Mouse (Mus musculus) B cell, adult 2 months (primary cell): ENCODE results near the gene St3gal2.
A peak's percentile ranks its signal among the peaks of the same experiment; 100 is the strongest.
"Not testable (repeated sequence)": the region's sequence is repeated elsewhere in the genome, so short reads cannot be mapped to it uniquely, and the experiment has no call there.

Experiments
- DNase-seq, 2 experiments: peaks; one replicate each; pipeline ENCODE4 v3.0.0; 2022

The St3gal2 gene

GRCm38 (mm10) chr8:110917415-110917814, 2.3 kb upstream of the St3gal2 start:
- no peak for DNase-seq

DNA sequence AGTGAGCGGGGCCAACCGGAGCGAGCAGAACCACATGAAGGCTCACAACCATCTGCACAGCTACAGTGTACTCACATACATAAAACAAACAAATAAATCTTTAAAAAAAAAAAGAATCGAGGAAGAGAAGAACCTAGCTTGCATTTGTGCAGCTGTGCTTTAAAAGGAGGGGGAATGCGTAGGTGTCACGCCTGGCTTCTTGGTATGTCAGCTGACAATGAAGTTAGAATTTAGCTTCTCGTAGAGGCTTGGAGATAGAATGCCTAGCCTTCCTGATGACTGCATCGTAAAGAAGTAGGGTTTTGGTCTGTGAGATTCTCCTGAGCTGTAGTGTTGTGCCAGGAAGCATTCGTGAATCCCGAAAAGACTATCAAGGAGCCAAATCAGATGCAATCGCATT, 1.7 kb upstream of the St3gal2 start:
- DNase-seq: no peak

- DNase-seq: peak; percentile 55 to 67
Measured at GRCm38 (mm10) chr8:110918460-110918859, 1.3 kb upstream of the St3gal2 start.

DNA sequence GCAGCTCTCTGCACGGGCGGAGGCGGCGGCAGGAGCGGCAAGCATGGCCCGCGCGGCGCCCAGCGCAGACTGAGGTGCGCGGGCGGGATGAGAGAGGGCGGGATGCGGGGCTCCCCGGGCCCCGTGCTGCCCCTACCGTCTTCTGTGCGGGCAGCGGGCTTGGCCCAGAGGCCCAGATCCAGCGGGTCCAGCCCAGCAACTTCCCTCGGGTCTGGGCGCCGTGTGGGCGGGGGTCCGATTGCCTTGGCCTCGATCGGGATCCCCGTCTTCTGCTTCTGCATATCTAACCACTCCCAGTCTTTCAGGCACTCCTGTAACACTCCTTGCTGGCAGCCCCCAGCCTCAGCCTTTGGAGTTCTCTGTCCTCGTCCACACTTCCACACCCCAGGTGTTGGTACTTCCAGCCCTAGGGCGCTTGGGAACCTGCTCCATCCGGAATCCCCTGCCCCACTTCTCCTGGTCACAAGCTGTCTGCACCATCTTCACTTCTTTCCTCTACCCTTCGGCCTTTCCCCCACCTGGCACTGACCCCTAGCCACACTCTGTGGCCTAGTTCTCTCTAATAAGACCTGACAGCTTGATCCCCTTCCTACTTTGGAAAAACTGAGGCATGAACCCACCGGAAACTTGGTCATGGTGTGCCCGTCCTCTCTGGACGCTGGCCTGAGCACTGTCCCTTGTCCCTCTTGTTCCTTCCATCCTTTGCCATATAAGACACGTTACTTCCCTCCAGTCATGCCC, 480 bp downstream of the St3gal2 start:
- peak in 1 of 2 experiments; percentile 28 for DNase-seq

- no peak for DNase-seq
Measured at GRCm38 (mm10) chr8:110920773-110921277, 1.1 kb downstream of the St3gal2 start.

DNA sequence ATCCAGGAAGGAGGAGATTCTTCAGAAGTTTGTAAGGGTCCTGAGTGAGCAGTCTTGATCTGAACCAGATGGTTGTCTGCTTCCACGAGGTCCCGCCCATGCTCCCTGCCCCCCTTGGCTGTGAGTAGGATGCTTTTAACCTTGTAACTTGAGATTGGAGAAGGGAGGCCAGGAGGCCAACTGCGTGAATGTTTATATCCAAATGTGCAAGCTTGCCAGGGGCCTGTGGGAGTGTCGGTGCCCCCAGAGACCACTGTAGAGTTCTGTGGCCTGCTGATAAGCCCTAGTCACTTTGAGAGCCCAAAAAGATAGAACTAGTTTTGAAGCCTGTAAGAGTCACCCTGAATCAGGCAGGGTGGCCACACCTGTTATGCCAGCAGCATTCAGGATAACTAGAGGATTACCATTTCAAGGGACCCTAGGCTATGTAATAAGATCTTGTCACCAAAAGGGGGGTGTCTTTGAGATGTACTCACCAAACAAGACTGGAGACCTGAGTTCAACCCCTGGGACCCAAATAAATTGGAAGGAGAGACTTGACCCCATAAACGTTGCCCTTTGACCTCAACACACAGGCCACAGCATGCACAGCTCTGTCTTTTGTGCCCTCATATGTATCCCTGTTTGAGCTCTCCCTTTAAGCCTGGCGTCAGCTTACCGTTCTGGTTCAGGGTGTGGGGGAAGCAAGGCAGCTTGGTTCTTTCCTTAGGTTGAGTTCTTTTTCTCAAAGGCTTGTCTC, 1.9 kb downstream of the St3gal2 start:
- DNase-seq: no peak

DNA sequence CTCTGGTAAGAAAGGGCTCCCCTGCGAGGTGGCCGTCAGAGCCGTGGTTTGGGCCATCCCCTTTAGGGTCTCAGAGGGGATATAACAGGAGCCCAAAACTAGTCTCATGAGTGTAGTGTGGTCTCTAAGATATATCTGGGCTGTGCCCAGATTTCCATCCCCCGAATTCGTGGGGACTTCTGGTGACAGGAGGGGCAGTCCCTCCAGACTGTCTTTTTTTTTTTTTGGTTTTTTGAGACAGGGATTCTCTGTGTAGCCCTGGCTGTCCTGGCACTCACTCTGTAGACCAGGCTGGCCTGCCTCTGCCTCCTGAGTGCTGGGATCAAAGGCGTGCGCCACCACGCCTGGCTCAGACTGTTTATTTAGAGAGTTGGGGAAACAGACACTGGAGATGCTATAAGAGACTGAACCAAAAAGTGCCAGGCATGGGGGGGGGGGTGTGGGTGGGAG, 6.0 kb downstream of the St3gal2 start:
- no peak for DNase-seq

- no peak for DNase-seq
Measured at GRCm38 (mm10) chr8:110926690-110927089, 7.0 kb downstream of the St3gal2 start.

DNA sequence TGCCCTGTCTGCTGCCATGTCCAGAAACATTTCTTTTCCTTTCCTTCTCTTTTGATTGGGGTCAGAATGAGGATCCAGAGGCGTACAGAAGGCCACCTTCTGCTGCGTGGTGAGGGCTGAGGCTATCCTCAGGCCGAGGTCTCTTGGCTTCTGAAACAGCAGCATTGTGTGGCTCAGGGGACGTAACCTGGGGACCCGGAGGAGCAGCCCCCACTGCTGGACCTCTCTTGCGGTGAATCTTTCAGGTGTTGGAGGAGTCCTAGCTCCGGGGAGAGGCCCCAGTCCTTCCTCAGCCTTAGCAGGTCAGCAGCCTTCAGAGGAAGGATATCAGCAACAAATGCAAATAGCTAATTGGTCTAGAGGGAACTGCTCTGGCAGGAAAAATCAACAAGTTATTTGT, 8.7 kb downstream of the St3gal2 start:
- no peak for DNase-seq

DNA sequence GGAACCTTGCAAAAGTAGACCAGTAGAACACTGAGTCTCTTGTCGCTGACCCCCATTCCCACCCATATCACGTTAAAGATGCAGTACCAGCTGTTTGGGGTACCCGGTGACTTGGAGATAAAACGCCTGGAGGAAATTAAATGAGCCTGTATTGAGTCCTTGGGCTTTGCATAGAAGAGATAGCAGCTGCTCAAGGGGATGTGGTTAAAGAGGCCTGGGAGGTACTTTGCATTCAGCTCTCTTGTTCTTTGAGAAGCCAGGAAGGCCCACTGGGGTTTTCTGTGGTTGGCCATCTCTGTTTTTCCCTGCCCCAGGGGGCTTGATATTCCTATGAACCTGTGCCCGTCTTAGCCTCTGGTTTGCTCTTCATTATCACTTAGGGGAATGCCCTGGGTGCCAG, 9.3 kb downstream of the St3gal2 start:
- DNase-seq: peak; percentile 27 to 33

DNA sequence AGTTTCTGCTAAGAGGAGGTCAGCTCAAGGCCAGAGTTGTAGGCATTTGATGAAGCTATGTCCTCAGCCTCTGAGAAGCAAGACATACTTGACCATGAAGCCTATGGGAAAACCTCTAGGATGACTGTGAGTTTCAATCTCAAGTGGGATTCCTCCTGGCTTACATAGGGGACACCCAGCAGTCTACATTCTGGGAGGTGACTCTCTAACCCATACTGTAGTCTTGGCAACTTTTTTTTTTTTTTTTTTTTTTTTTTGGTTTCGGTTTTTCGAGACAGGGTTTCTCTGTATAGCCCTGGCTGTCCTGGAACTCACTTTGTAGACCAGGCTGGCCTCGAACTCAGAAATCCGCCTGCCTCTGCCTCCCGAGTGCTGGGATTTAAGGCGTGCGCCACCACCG, 9.9 kb downstream of the St3gal2 start:
- DNase-seq: not testable (repeated sequence)

DNA sequence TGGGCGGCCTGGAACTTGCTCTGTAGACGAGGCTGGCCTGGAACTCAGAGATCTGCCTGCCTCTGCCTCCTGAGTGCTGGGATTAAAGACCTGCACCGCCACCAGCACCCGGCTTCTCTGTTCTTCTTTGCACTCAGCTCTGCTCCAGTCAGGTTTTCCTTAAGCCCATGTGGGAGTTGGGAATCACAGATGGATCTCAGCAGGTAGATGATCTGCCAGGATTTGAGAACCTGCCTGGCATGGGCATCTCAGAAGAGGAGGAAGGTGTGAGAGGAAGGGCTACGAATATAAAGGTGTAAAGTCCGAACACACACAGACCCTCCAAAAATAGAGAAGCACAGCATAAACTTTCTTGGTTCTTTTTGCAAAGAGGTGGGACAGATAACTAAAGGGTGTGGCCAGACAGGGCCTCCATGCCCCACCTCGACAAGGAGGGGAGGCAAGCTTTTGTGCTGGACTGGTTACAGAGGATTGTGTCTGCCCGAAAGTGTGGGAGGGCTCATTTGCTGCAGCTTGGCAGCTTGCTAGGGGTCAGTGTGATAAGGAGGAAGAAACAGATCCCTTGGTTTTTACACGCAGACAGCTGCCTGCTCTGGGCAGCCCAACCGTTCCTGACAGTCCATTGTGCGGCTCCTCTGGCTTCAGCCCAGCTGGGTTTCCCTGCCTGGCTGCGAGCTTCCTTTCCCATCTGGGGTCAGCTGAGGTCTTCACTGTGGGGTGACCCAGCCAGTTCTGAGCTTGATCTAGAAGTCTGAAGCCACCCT, 11.6 kb downstream of the St3gal2 start:
- DNase-seq: no peak

GRCm38 (mm10) chr8:110932444-110932843, 12.7 kb downstream of the St3gal2 start:
- no peak for DNase-seq

DNA sequence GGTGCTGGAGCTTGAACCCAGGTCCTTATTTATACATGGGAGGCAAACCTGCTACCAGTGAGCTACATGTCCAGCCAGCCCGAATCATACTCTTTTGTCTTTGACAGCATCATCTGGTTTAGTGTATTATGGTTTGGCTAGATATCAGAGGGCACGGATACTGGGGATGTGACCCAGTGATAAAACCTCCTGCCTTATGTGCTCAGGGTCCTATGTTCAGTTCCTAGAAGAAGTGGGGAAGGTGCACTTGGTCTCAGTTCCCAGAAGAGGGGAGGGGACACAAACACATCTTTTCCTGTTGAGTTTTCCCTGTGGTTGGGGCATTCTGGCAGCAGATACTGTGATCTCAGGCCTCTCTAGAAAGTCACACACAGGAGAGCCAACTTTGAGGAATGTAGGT, 13.6 kb downstream of the St3gal2 start:
- no peak for DNase-seq

GRCm38 (mm10) chr8:110936217-110936616, 16.5 kb downstream of the St3gal2 start:
- DNase-seq: no peak

- peak; percentile 45 to 49 for DNase-seq
Measured at GRCm38 (mm10) chr8:110938882-110939589, 19.3 kb downstream of the St3gal2 start.

DNA sequence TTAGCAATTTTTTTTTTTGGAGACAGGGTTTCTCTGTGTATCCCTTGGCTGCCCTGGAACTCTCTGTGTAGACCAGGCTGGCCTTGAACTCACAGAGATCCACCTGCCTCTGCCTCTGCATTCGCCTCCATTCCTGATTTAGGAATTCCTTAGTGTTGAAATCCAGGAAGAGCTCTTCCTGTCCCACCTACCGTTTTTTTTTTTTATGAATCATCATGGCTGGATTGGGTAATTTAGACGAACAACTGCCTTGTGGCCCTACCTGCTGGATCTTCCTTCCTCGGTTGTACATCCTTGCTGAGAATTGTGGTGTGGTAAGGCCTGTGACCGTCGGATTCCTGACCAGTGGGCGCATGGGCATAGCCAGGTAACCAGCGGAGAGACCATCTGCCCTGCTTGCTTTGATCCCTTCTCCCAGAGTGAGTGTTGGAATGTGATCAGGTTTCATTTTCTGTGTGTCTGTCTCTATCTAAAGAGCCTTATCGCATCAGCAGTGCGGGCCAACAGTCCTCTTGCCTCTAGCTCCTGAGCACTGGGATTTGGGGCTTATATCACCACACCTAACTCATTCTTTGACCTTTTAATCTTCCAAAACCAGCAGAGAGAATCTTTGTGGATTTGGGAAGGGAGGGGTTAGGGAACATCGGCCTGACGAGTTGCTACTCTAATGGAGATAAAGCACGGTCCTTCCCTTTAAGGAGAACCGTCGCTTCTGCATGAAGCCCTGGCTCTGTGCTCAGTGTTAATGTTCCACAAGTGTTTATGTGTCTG, 21.1 kb downstream of the St3gal2 start:
- no peak for DNase-seq

DNA sequence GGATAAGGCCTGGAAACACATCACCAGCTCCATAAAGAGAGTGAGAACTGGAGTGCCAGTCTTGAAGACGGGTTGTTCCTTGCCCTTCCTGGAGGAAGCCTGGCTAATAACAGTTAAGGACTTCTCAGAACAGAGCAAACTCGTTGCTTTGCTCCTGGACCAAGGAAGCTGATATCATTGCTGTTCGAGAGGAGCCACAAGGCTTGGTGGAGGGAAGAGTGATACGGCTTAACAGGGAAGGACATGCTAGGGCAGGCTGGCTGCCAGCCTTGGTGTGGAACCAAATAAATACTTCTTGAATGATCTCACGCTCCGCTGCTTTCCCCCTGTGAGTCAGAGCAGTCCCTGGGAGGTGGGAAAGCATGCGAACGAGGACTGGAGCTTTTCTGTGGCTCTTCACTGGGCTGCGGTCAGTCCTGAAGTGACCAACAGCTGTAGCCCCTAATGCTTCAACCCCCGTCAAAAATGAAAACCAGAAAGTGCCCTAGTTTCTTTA, 21.8 kb downstream of the St3gal2 start:
- DNase-seq: no peak

GRCm38 (mm10) chr8:110944276-110944876, 24.7 kb downstream of the St3gal2 start:
- DNase-seq: no peak

DNA sequence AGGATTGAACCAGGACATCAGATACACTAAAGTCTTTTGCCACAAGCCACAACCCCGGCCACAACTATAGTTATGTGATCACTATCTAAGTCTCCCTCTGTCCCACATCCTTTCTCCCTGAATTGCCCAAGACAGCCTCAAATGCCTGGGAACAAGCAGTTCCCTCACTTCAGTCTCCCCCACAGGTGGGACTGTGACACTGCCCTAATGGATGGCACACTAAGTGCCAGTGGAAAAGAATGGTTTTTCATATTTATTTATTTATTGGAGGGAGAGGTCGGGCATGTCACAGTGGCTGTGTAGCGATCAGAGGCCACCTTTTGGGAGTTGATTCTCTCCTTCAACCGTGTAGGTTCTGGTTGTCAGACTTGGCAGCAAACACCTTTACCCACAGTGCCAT, 26.0 kb downstream of the St3gal2 start:
- DNase-seq: no peak

- peak; percentile 70 to 73 for DNase-seq
Measured at GRCm38 (mm10) chr8:110950065-110950484, 30.4 kb downstream of the St3gal2 start.
